Mouse (Mus musculus): ENCODE measurements around the gene Flnc.

DNA sequence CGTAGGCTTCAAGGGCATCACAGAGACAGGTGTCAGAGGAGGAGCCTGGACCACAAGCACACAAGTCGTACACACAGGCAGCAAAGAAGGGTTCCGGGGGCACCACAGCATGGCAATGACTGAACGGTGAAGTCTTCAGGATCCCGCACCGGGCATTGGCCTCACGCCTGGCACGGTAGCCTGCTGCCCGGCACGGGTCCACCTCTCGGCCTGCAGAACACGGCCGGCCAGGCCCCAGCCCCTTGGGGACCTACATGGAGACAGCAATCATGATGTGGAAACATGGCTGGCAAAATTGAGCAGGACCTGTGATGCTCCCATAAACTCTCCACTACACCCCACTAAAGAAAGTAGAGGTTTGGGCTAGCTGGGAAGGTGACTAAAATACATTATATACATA is 49.6 kb downstream of the Flnc start:
- TF ChIP-seq CTCF (IDR thresholded peaks at IDR 0.05; ENCODE audit: insufficient read depth, low read depth, low read length) (no peak), POLR2A (IDR thresholded peaks at IDR 0.05; ENCODE audit: insufficient read depth, low read depth, low read length) (no peak)
